24 mouse cellular contexts compared by ENCODE assay signal in the genomic region with DNA sequence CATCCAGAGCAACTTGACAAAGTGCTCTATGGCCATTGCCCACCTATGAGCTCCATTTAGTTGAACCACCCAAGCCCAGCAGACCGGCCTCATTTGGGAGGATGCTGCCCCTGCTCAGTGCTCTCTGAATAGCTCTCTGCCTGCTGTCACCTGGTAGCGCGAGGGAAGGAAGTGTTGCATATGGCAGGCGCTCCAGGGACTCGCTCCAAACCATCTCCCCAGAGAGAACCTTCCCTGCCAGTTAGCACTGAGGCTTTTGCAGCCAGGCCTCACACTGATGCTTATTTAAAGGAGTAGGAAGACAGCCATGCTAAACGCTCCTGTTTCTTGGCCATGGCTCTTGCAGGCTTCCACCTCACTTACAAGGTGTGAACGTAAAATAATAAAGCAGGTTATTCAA. TPM values are rescaled to one million over a fixed set of nuclear protein-coding genes. Genes with fewer than 3 reads are reported as not detected.
DNase-seq lines count a peak whose midpoint lies in the region; ATAC-seq lines count a peak whose summit lies in the region.
"Had no signal": no experiment of that assay in that cellular context is flagged by ENCODE, and none has a peak within 500 bp of the region (broad histone marks: within the 10 kb centered on the region; RNA-seq: fewer than 3 reads in every experiment).

No protein-coding gene starts in this region.

- peak; percentile 51 for DNase-seq in adrenal gland, postnatal 10 days
- no peak for DNase-seq in adrenal gland, postnatal 36 days
- DNase-seq in cerebellum, postnatal 14 days, result peak; percentile 30 to 36
- DNase-seq in cerebellum, postnatal 4 days (ENCODE audit: low spot score in 2 of 2), result no peak
- no peak for DNase-seq in frontal cortex, postnatal 25 days (ENCODE audit: low spot score in 2 of 2)
- peak; percentile 17 for DNase-seq in telencephalon, adult 2 months (ENCODE audit: low read depth, low spot score)
- DNase-seq in right cerebral cortex, postnatal 14 days, result no peak
- DNase-seq: adrenal gland, adult 8-10 months; cerebellum, adult 11-12 months; cerebellum, adult 9-10 months; cerebellum, postnatal 36 days; gastrocnemius, postnatal 10 days; gastrocnemius, postnatal 36 days; heart, adult 2 months; heart, postnatal 14 days; heart, postnatal 4 days; kidney, adult 18-20 months had no signal

- ATAC-seq in frontal cortex, adult (ENCODE audit: low TSS enrichment), result peak; percentile 67
- ATAC-seq: activated CD4-positive, CD25-positive, alpha-beta regulatory T cell, adult 4 months; forebrain, embryonic 16.5 days; hindbrain, postnatal 0 days; inflammation-experienced regulatory T-cells, adult 6 months; intestine, embryonic 16.5 days had no signal

RNA-seq across cellular contexts. Expression of a gene that starts 42.8 kb away (rescaled TPM):
- total RNA-seq in adrenal gland, postnatal 10 days (2021), result 10 to 100 TPM; 12.8 to 23.1 TPM
- total RNA-seq in adrenal gland, postnatal 36 days (2021), result 10 to 100 TPM; 14.4 to 14.7 TPM
- total RNA-seq: granulocyte monocyte progenitor cell, adult 5-6 weeks had no signal

RNA-seq across cellular contexts. Expression of a gene that starts 56.0 kb away (rescaled TPM):
- 10 to 100 TPM; 16.3 to 16.6 TPM for total RNA-seq in adrenal gland, postnatal 10 days (2021)
- total RNA-seq in adrenal gland, postnatal 36 days (2021), result 10 to 100 TPM in 1 of 2 experiments, 1 to 10 TPM in 1; 7.1 to 14.2 TPM
- total RNA-seq: granulocyte monocyte progenitor cell, adult 5-6 weeks had no signal

Comparison
In these comparisons a context has a peak if more than half of its experiments do, and no peak if none do; other contexts are left out.
1. DNase-seq: peak in adrenal gland, postnatal 10 days (single experiment), cerebellum, postnatal 14 days (2 of 2) and telencephalon, adult 2 months (single experiment); none in adrenal gland, postnatal 36 days (0 of 2), cerebellum, postnatal 4 days (0 of 2), frontal cortex, postnatal 25 days (0 of 2) and right cerebral cortex, postnatal 14 days (single experiment).